Mouse (Mus musculus) adrenal gland, postnatal 25 days (tissue): ENCODE measurements around the gene Gm42417. TPM values are rescaled to one million over a fixed set of nuclear protein-coding genes. Genes with fewer than 3 reads are reported as not detected.
A peak's percentile ranks its signal among the peaks of the same experiment; 100 is the strongest.

Experiments
- DNase-seq: peaks from one replicate; pipeline ENCODE4 v3.0.0; 2021; ENCODE audit warnings: mixed read lengths
- total RNA-seq: library from RNA; stranded (reverse); gene quantifications from 2 replicates; pipeline ENCODE4 v1.2.3, GENCODE M21; 2021

Gene Gm42417
- total RNA-seq, 1 experiment from 2014 or later = not detected

GRCm38 (mm10) chr1:36563632-36564031 is 24.4 kb upstream of the Gm42417 start:
- DNase-seq = no peak

- DNase-seq = no peak
These were observed 24.0 kb upstream of the Gm42417 start for GRCm38 (mm10) chr1:36563197-36563596.

DNA sequence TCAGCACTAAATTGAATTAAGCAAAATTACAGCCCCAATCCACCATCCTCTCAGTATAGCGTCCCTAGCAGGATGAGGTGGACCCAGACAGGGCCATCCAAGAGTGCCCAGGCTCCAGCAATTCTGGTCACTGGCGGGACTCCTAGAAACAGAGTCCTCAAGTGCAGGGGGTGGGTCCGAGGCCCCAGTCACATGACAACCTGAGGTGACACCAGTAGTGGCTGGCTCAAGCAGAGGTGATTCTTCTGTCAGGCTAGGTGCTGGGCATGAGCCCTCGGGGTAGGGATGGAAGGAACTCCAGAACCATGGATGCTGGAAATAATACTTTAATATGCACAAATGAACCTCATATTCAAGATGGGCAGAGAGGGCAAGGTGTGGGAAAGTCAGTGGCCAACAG is 23.2 kb upstream of the Gm42417 start:
- DNase-seq = no peak

- no peak for DNase-seq
These were observed 21.7 kb upstream of the Gm42417 start for GRCm38 (mm10) chr1:36560903-36561302.

DNA sequence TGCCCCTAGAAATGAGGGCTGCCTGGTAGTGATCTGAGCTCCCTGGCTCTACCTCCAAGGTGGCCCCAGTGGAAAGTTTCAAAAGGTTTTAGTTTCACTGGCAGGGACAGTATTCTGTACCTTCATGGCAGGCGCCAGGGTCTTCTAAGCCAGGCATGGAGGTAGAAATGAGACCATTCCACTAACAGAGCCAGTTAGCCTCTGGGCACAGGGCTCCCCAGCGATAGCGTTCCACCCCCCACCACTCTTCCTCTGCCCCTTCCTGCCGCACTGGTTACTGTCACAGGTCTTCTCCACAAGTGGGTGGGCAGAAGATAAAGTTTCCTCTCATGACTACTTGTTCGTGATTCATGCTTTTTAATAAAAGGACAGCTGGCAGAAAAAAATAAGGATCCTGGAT is 20.7 kb upstream of the Gm42417 start:
- DNase-seq = no peak

DNA sequence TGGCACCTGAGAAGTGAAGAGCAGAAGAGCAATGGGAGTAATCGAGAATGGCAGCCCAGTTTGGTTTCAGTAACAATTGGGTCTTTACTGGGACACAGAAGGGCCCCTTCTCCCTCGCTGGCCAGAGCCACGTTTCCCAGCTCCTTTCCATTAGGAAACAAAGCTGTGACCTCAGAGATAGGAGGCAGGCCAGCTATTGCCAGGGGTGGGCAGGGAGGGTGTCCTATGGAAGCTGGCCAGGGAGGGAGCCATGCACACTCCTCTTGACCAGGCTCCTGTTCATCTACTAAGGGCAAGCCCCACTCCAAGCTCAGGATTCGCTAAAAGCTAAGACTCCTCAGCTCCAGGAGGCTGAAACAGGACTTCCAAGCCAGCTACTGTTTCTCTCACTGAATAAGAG is 20.0 kb upstream of the Gm42417 start:
- no peak for DNase-seq

DNA sequence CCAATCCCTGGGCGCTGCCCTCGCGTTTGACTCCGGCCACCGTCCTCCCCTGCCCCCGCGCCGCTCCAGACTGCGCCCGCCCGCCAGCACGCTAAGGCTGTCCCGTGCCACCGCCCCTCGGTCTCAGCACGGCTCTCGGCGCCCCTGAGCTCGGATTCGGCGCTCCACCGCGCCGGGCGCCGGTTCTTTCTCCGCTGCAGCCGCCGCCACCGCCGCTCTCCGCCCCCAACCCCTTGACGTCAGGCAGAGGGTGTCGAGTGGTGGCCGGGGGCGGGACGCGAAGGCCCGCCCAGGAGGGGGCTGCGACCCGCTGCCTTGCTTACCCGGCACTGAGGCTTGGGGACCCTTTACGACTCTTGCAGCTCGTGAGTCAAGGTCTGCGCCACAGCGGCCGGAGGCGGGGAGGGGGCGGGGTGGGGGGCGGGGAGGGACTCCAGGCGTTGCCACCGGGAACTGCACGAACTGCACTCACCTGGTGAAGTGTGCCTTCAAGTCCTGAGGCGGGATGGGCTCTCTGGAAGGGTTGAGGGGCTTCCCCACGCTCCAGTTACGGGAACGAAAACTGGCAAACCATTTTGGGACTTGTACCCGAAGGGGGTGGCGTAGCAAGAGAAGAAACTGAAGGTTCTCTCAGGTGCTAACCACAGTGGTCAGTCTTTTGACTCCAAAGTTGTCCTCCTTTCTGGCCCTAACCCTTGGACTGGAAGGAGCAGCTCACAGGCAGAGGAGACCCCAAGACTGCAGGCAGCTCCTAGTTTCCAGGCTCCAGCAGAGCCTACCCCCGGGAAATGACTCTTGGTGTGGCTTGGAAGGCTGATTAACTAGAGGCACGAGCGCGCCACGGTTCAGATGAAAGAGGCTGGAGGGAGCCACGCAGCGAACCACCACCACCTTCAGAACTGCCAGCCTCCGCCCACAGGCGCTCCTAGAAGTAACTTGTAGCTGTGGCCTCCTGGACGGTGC is 19.1 kb upstream of the Gm42417 start, which contains the start of gene Sema4c:
Gene Sema4c, minus strand, starts transcription at position 319 of the 963 bp plus-strand sequence.
- peak; percentile 79 for DNase-seq

DNA sequence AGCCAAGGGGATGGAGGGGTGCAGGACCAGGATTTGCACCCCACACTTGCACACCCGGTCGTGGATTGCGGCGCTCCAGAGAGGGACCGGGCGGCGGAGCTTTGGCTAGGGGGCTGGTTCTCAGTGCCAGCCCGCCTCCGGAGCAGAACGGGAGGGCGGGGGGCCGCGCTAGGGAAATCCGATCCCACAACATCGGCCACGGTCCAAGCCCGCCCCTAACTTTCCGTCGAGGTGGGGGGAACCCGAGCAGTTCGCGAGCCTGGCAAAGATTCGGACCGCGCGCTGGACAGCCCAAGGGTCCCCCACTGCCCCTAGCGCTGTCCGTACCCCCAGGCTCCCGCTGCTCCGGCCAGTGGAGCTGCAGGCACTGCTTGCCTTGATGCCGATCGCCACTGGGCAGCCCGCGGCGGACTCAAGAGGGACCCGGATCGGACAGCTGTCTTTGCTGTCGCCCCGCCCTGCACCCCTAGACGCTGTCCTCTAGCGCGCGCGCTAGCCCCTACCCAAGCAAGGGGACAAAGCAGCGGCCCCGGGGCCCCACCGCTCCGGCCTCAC is 18.3 kb upstream of the Gm42417 start:
- DNase-seq = peak; percentile 78

- DNase-seq = peak; percentile 92
These were observed 17.6 kb upstream of the Gm42417 start for GRCm38 (mm10) chr1:36556553-36557456.

DNA sequence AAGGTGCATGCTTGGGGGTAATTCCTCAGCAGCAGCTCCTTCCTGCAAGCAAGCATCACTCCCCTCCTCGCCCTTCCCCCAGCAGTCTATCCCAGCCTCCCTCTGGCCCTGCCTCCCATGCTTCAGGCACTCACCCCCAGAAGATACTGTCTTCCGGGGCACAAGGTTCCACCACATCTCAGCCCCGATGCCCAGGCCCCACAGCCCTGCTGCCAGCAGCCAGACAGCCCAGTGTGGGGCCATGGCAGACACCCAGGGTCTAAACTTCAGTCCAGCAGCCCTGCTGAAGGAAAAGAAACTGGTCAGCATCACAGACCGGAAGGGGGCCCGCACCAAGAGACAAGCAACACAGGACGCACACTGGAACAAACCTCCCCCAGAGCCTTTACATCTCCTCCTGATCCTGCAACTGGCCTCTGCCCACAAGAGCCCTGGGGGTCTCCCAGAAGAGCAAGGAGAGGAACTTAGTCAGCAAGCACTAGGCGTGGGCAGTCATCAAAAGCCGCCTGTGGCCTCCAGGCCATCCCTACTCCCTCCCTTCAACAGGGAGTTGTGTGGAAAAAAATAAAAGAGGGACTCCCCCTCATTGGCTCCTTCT is 16.7 kb upstream of the Gm42417 start:
- no peak for DNase-seq

- DNase-seq = no peak
These were observed 15.6 kb upstream of the Gm42417 start for GRCm38 (mm10) chr1:36554633-36555399.

DNA sequence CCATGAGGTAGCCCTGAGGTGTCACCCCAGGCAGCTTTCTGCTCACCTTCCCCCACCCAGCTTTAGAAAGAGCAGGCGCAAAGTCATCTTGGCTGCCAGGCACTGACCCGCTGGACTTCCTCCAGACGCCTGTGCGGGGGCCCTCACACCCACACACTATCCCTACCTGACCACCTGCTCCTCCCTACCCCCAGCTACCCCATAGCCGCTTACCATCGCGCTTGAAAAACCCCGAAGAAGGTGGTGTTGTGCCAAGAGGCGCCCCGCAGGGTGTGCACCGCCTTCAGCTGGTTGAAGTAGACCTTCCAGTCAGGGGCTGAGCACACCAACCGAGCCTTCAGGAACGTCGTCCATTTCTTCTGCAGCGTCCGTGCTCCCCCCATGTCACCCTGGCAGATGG is 13.3 kb upstream of the Gm42417 start:
- DNase-seq = no peak

DNA sequence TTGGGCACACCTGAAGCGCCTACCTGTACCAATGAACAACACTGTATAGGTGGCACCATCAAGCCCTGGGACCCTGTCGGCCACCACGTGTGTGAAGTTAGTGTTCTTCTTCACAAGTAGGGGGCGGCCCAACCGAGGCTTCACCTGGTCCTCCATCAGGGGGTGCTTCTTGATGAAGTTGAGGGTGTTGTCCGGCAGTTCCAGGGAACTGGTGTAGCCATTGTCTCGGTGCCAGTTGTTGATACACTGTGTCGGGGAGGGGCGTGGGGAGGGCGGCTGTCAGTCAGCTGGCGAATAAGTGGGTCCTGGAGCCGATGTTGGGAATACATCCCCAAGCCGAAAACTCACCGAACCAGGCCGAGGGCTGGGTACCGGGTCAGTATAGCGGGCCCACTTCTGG is 12.7 kb upstream of the Gm42417 start:
- DNase-seq = no peak

GRCm38 (mm10) chr1:36550075-36550863 is 11.0 kb upstream of the Gm42417 start:
- no peak for DNase-seq

GRCm38 (mm10) chr1:36549491-36549890 is 10.3 kb upstream of the Gm42417 start:
- no peak for DNase-seq

DNA sequence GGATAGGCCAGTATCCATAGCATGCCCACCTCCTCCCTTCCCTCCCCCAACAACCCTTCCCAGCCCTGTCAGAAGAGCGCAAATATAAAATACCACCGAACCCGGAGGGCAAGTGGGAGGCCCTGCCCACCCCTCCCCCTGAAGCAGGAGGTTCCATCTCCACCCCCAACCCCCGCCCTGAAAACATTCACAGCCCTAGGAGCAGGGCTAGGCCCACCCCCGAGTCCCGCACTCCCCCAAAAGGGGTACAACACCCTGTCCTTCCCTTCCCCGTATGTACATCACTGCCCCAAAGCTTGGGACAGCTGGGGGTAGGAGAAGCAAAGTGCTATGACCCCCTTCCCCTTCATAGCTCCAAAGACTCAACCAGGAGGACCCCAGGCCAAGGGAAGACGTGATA is 9.5 kb upstream of the Gm42417 start:
- no peak for DNase-seq

- DNase-seq = no peak
These were observed 8.9 kb upstream of the Gm42417 start for GRCm38 (mm10) chr1:36547981-36548598.

- peak; percentile 96 for DNase-seq
These were observed 7.8 kb upstream of the Gm42417 start, which contains the start of gene Ankrd39 for GRCm38 (mm10) chr1:36546888-36547471. Ankrd39 (minus strand) TSS chr1:36547445.

DNA sequence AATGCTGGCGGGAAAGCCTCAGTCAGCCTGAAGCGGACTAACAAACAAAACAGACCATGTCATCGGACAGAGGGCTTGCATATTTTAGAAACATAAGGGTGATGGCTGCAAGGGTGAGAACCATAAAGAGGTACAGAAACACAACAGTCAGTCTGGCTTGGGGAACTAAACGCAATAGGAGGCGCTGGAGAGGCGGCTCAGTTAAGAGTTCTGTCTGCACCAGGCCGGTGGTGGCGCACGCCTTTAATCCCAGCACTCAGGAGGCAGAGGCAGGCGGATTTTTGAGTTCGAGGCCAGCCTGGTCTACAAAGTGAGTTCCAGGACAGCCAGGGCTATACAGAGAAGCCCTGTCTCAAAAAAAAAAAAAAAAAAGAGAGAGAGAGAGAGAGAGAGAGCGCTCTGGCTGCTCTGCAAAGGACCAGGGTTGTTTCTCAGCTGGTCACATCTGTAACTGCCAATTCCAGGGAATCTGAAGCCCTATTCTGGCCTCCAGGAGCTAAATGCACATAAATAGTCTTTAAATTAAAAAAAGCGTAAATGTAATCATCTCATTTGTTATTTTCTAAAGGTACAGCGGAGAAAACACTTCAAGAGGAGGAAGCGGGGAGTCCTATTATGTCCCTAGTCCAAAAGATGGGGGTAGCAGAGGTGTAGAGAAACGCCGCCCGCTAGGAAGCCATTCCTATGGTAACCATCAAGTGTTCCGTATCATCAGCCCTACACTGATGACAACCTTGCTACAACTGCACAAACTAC is 6.8 kb upstream of the Gm42417 start:
- DNase-seq = no peak
